Mouse (Mus musculus) hindbrain, postnatal 0 days (tissue): Measurements from ENCODE around the gene Zfp248. TPM values are rescaled to one million over a fixed set of nuclear protein-coding genes. Genes with fewer than 3 reads are reported as not detected.

Experiments
- ATAC-seq: fragments of 200-750 bp; cut with Nextera tagmentation; 2 replicates; pipeline ENCODE4 v1.8.0; 2017; ENCODE audit warnings: mild to moderate bottlenecking, moderate TSS enrichment, moderate library complexity
- DNase-seq: peaks from one replicate; pipeline ENCODE4 v3.0.0-alpha.2; 2015; ENCODE audit warnings: low spot score
- H3K27ac ChIP-seq: fragments of 300-500 bp; sonication (generic); 2 replicates; pipeline ENCODE4 v1.5.1; 2014; ENCODE audit warnings: mild to moderate bottlenecking
- H3K27me3 ChIP-seq: fragments of 300-500 bp; sonication (generic); 2 replicates; pipeline ENCODE4 v1.6.1; 2014; ENCODE audit warnings: low read length, mixed read lengths; ENCODE audit not compliant: insufficient read depth
- H3K36me3 ChIP-seq: fragments of 300-500 bp; sonication (generic); 2 replicates; pipeline ENCODE4 v1.6.1; 2014; ENCODE audit warnings: low read length, mixed read lengths; ENCODE audit not compliant: insufficient read depth
- H3K4me1 ChIP-seq: fragments of 300-500 bp; sonication (generic); 2 replicates; pipeline ENCODE4 v1.6.1; 2014; ENCODE audit warnings: antibody characterized with exemption, low read length, mixed read lengths; ENCODE audit not compliant: insufficient read depth
- H3K4me2 ChIP-seq: fragments of 300-500 bp; sonication (generic); 2 replicates; pipeline ENCODE4 v1.6.1; 2014; ENCODE audit warnings: low read depth, mild to moderate bottlenecking, low read length, moderate library complexity, mixed read lengths
- H3K4me3 ChIP-seq: fragments of 300-500 bp; sonication (generic); 2 replicates; pipeline ENCODE4 v1.5.1; 2014; ENCODE audit warnings: low read length
- H3K9ac ChIP-seq: fragments of 300-500 bp; sonication (generic); replicated peaks from 2 replicates; pipeline ENCODE4 v1.6.1; 2014; ENCODE audit warnings: mild to moderate bottlenecking, low read length, moderate library complexity, mixed read lengths
- H3K9me3 ChIP-seq: fragments of 300-500 bp; sonication (generic); 2 replicates; pipeline ENCODE4 v1.6.1; 2016; ENCODE audit warnings: low read length, mixed read lengths
- CTCF ChIP-seq: IDR thresholded peaks from 2 replicates; pipeline ENCODE4 v1.5.1; 2016; ENCODE audit warnings: antibody characterized with exemption, control low read depth, low read depth
- WGBS: fragments of 180-500 bp; shearing (Covaris S2); extraction: QIAGEN DNeasy Blood & Tissue Kit; methylation state at CpG from one replicate; pipeline ENCODE4 v1.1.7; 2014; 5-methylcytosine and 5-hydroxymethylcytosine counted together
- polyA plus RNA-seq: library from polyadenylated mRNA; unstranded; fragments of >200 nt; fragmentation: Nextera tagmentation; extraction: Ambion mirVana; gene quantifications from 2 replicates; pipeline ENCODE4 v1.2.1, GENCODE M21; 2015
- total RNA-seq: library from RNA; depleted of rRNA; stranded (reverse); fragments of >200 nt; gene quantifications from 2 replicates; pipeline ENCODE4 v1.2.3, GENCODE M21; 2014

Gene Zfp248
- total and polyA plus RNA-seq, 2 experiments from 2014 or later: 8.2 to 9.9 TPM

GRCm38 (mm10) chr6:118457726-118458125, 2.4 kb upstream of the Zfp248 start:
- ATAC-seq (no peak), DNase-seq (no peak)
- Histone ChIP-seq H3K36me3 (no peaks in the 10 kb centered on the region), H3K27me3 (no peaks in the 10 kb centered on the region), H3K4me3 (no peak overlapping the region), H3K27ac (no peak overlapping the region), H3K9ac (no peak overlapping the region), H3K4me1 (0 out of 2 replicates have a peak, but pooled peaks cover 2% of the 10 kb centered on the region), H3K9me3 (no peaks in the 10 kb centered on the region), H3K4me2 (no peak overlapping the region)
- no peak for TF ChIP-seq CTCF
- 91% methylated on average over 1 of the region's 1 CpGs for WGBS

GRCm38 (mm10) chr6:118454452-118454851, 876 bp downstream of the Zfp248 start:
- H3K9ac ChIP-seq: peak overlapping the region; percentile 92
- no peaks in the 10 kb centered on the region for H3K36me3 ChIP-seq
- H3K27ac ChIP-seq: peak overlapping the region; percentile 98
- H3K4me2 ChIP-seq: peak overlapping the region; percentile 79
- WGBS: 38% methylated on average over 8 of the region's 8 CpGs
- 0 out of 2 replicates have a peak, but pooled peaks cover 2% of the 10 kb centered on the region for H3K4me1 ChIP-seq
- peak overlapping the region; percentile 78 for H3K4me3 ChIP-seq
- H3K27me3 ChIP-seq: no peaks in the 10 kb centered on the region
- DNase-seq: no peak
- ATAC-seq: peak; percentile 4; the same call in 1 of the 2 replicates
- no peaks in the 10 kb centered on the region for H3K9me3 ChIP-seq
- TF ChIP-seq CTCF: no peak

GRCm38 (mm10) chr6:118431502-118431901, 23.8 kb downstream of the Zfp248 start:
- Histone ChIP-seq H3K9me3 (no peaks in the 10 kb centered on the region), H3K36me3 (peaks cover 37% of the 10 kb centered on the region), H3K4me3 (no peak overlapping the region), H3K27ac (no peak overlapping the region), H3K4me2 (no peak overlapping the region), H3K4me1 (no peaks in the 10 kb centered on the region), H3K9ac (no peak overlapping the region), H3K27me3 (no peaks in the 10 kb centered on the region)
- WGBS: 85% methylated on average over 4 of the region's 4 CpGs
- TF ChIP-seq CTCF: no peak
- no peak for ATAC-seq
- DNase-seq: no peak

GRCm38 (mm10) chr6:118426666-118427065, 28.7 kb downstream of the Zfp248 start:
- no peak for TF ChIP-seq CTCF
- no peak overlapping the region for H3K9ac ChIP-seq
- no peak overlapping the region for H3K27ac ChIP-seq
- ATAC-seq: no peak
- no peak overlapping the region for H3K4me2 ChIP-seq
- no peaks in the 10 kb centered on the region for H3K9me3 ChIP-seq
- H3K27me3 ChIP-seq: no peaks in the 10 kb centered on the region
- 94% methylated on average over 1 of the region's 1 CpGs for WGBS
- H3K36me3 ChIP-seq: peaks cover 30% of the 10 kb centered on the region
- DNase-seq: no peak
- no peaks in the 10 kb centered on the region for H3K4me1 ChIP-seq
- no peak overlapping the region for H3K4me3 ChIP-seq

GRCm38 (mm10) chr6:118419050-118419920, 36.0 kb downstream of the Zfp248 start, which contains the start of gene Bms1:
TSS of gene Bms1 (minus strand) at chr6:118419474.
- H3K4me1 ChIP-seq: peaks cover 4% of the 10 kb centered on the region; the same call in 1 of the 2 replicates
- H3K9ac ChIP-seq: peak within 1 kb of the TSS; percentile 89
- H3K27ac ChIP-seq: peak within 1 kb of the TSS; percentile 93
- H3K4me2 ChIP-seq: peak within 1 kb of the TSS; percentile 69
- H3K27me3 ChIP-seq: no peaks in the 10 kb centered on the region
- peak; percentile 97 for TF ChIP-seq CTCF
- under 1% methylated on average over 67 of the region's 67 CpGs for WGBS
- H3K9me3 ChIP-seq: no peaks in the 10 kb centered on the region
- H3K36me3 ChIP-seq: peaks cover 14% of the 10 kb centered on the region; the same call in 1 of the 2 replicates
- DNase-seq: peak; percentile 98
- peak within 1 kb of the TSS; percentile 82 for H3K4me3 ChIP-seq
- ATAC-seq: peak; percentile 99

GRCm38 (mm10) chr6:118410428-118410827, 44.9 kb downstream of the Zfp248 start:
- H3K27ac ChIP-seq: no peak overlapping the region
- H3K9me3 ChIP-seq: no peaks in the 10 kb centered on the region
- no peak for TF ChIP-seq CTCF
- WGBS: 69% methylated on average over 1 of the region's 1 CpGs
- peaks cover 62% of the 10 kb centered on the region for H3K36me3 ChIP-seq
- no peak overlapping the region for H3K4me3 ChIP-seq
- H3K4me2 ChIP-seq: no peak overlapping the region
- H3K9ac ChIP-seq: no peak overlapping the region
- no peaks in the 10 kb centered on the region for H3K4me1 ChIP-seq
- ATAC-seq (no peak), DNase-seq (no peak)
- H3K27me3 ChIP-seq: no peaks in the 10 kb centered on the region

GRCm38 (mm10) chr6:118408510-118408909, 46.8 kb downstream of the Zfp248 start:
- Histone ChIP-seq H3K9ac (no peak overlapping the region), H3K9me3 (no peaks in the 10 kb centered on the region), H3K4me1 (no peaks in the 10 kb centered on the region), H3K27me3 (no peaks in the 10 kb centered on the region), H3K4me2 (no peak overlapping the region), H3K36me3 (peaks cover 67% of the 10 kb centered on the region), H3K27ac (no peak overlapping the region), H3K4me3 (no peak overlapping the region)
- WGBS: 94% methylated on average over 5 of the region's 5 CpGs
- DNase-seq: no peak
- TF ChIP-seq CTCF: no peak
- ATAC-seq: no peak
